Mouse (Mus musculus): ENCODE results near the gene Gaa.

DNA sequence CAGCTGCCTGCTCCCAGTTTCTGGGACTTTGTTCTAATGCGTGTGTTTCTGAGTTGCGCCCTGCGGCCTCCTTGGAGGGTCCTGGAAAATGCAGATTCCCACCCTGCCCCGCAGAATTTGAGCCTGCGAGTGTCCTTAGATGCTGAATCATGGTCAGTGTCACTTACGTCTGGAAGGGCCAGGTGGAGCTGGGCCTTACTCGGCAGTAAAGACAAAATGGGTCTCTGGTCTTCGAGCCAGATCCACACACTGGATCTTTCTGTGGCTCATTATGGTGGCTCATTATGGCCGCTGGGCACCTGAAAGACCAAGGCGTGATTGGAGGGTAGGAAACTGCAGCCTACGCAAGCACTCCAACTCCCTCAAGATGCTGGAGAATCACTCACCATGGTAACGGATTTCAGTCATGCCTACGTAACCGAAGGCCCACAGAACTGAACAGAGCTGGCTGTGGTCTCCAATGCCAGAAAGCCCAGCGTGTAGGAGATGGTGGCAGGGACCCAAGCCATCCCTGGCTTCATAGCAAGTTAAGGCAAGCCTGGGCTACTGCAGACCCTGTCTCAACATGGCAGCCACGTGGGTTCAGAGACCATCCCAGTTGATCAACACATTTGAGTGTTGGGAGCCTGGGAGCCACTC, 989 bp downstream of the Gaa start:
- TF ChIP-seq CTCF (conservative IDR thresholded peaks at IDR 0.05; ENCODE audit: low read length), result no peak
- TF ChIP-seq POU5F1 (IDR thresholded peaks at IDR 0.05; ENCODE audit: borderline replicate concordance, low read length), result no peak
- no peak for TF ChIP-seq NANOG (IDR thresholded peaks at IDR 0.05; ENCODE audit: borderline replicate concordance, low read length)

Data from E14TG2a.4 (cell line).